Mouse (Mus musculus) neutrophil, adult 5-6 weeks (primary cell): ENCODE measurements around the gene Fam184b. TPM values are rescaled to one million over a fixed set of nuclear protein-coding genes. Genes with fewer than 3 reads are reported as not detected.

Experiments
- ATAC-seq: fragments of 151-379, 151-347 bp; 2 replicates; pipeline ENCODE4 v1.8.0; 2017; ENCODE audit warnings: mild to moderate bottlenecking, moderate TSS enrichment; ENCODE audit not compliant: insufficient number of reproducible peaks, poor library complexity, low FRiP score, severe bottlenecking; ENCODE audit errors: extremely low read depth
- total RNA-seq: library from RNA; stranded (forward); fragments of 200-1000 nt; gene quantifications from 2 replicates; pipeline ENCODE4 v1.2.3, GENCODE M21; 2017

Gene Fam184b
- total RNA-seq, 1 experiment from 2014 or later = not detected

- ATAC-seq = no peak
Measured at GRCm38 (mm10) chr5:45627771-45628170, 11.6 kb downstream of the Fam184b start.

DNA sequence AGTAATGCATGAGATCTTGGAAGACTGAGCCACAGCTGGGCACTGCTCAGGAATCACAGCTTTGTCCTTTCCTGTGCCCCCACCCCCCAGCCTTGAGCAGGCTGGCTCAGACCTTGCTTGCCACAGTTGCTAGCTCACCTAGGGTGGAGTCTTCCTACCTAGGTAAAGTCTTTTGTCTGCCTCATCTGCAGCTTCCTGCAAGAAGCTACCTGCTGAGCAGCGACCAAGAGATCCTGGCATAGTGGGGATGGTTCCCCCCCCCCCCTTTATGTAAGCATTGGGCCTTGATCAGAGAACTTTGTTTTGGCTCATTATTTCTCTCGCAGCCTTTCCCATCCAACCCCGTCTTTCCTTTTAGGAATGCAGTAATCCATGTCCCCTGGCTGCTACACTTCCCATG is 17.9 kb downstream of the Fam184b start:
- no peak for ATAC-seq

GRCm38 (mm10) chr5:45599056-45599455 is 40.4 kb downstream of the Fam184b start:
- no peak for ATAC-seq

GRCm38 (mm10) chr5:45595363-45596039 is 43.9 kb downstream of the Fam184b start:
- no peak for ATAC-seq

DNA sequence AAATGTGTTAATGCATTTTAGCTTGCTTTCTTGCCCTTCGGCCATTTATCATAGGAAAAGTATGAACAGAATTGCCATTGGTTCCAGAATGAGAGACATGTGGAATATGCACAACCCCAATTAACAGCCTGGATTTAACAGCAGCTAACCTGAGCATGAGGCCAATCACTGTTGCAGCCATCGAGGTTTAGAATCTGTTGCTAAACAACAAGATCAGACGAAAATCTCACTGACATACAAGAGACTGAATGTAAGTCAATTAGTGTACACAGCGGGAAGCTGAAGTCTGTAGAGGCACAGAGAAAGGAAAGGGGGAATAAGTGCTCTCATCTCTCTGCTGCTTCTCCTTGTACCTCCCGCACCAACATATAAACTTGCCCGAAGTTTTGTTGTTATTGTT is 46.1 kb downstream of the Fam184b start:
- no peak for ATAC-seq

DNA sequence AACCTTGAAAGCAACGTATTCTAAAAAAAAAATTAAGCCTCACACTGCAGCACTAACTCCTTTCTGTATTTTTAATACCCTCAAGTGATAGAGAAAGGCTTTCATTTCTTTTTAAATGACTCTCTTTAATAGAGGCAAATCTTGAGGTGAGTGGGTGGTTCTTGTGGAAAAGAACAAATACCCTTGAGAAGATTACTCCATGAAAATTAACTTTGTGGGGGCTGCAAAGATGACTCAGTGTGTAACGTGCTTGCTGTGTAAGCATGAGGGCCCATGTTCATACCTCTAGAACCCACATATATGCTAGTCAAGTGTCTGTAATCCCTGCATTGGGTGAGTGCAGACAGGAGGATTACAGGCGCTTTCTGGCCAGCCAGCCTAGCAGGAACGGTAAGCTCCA is 49.3 kb downstream of the Fam184b start:
- ATAC-seq = no peak

DNA sequence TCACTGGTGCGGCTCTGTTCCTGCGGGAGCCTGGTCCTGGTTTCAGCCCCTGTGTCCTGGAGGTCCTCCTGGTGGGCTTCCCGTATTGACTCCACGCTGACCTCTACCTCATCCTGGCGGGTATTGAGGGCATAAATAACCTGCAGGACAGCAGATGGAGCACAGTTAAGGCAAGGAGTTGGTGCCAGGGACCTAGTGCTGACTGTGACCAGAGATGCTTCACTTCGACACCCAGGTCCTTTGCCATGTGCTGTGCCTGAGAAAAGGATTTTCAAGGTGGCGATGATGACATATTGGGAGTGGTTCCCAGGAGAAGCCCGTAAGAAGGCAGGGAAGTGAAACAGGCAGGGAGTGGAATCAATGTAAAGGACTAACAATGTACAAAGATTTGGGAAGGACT is 54.8 kb downstream of the Fam184b start:
- ATAC-seq = no peak

DNA sequence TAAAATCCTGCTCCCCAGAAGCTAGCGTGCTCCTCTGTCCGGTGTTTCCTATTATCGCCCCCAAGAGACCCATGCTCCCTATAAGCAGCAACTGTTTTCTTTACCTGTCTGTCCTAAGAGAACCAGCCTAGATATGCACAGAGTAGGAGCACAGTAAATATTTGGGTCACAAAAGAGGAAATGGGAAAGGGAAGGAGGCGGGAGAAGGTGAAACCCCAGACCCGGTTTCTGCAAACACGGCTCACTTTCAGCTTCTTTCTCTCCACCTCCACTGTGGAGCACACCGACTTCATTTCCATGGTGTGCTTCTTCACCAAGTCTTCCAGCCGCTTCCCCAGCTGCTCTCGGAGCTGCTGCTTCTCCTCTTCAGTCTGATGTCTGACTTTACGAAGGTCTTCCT is 59.1 kb downstream of the Fam184b start:
- ATAC-seq = no peak

DNA sequence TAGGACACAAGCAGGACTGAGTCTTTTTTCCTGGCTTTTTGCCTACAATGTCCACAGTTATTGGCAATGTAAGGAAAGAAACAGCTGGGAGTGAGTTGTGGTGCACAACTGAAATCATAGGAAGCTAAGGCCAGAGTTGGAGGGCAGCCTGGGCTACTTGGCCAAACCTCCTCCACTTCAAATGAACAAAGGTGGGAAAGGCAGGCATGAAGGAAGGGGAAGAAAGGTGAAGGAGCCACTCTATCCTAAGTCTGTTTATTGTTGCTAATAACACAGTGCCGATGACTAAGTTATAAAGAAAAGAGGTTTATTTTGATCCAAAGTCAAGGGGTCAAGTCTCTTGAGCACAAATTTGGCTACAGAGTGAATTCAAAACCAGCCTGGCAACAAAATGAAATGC is 62.0 kb downstream of the Fam184b start:
- ATAC-seq = no peak

GRCm38 (mm10) chr5:45576716-45577115 is 62.7 kb downstream of the Fam184b start:
- ATAC-seq = no peak

GRCm38 (mm10) chr5:45572816-45573215 is 66.6 kb downstream of the Fam184b start:
- ATAC-seq = no peak

DNA sequence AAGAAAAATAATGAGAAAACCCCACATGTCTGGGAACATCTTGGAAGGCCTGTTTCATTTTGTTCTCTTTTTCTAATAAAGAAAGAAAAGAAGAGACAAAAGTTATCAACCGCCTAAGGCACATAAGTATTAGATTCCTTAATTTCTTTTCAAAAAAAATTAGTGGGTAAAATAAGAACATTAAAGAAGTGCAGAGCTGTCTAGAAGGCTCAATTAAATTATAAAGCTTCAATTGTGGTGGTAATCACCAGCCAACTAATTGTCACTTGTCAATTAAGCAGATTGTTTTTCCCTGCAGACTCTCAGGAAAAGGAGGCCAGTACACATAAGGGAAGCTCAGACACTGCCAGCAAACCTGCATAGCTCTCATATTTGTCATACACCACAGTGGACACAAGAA is 73.6 kb downstream of the Fam184b start:
- no peak for ATAC-seq

DNA sequence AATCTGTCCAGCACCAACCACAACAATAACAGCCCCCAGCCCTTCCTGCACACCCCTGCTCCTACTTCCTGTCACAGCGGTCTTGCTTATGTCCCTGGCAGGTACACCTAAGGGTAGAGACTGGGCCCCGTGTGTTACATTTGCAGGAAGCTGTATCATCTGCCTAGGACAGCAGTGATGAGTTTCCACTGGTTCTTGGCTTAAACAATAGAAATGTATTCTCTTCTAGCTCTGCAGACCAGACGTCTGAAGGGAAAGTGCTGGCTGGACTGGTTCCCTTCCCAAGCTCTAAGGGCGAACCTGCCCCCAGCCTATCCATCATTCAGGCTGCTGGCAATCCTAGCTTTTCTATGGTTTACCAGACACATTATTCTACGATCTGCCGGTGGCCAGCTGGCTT is 75.4 kb downstream of the Fam184b start:
- ATAC-seq = no peak

GRCm38 (mm10) chr5:45549586-45549985 is 89.8 kb downstream of the Fam184b start:
- ATAC-seq = no peak

DNA sequence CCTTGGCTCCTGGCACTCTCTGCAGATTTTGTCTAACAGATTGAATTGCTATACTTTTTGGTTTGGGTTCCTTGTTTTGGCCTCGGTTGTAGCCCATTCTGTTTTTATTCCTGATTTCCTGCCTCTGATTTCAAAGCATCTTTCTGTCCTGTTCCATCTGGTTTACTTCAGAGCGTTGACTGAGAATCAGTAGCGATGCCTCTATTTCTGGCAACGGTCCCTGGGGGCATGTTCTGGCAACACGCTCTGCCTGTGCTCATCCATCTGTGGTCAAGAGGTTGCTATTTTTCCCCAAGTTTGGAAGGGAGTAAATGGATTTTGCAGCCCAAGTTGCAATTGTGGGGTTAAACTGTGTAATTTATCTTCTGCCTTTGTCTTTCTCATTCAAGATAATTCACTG is 96.0 kb downstream of the Fam184b start:
- ATAC-seq = no peak

- no peak for ATAC-seq
Measured at GRCm38 (mm10) chr5:45539502-45539901, 99.9 kb downstream of the Fam184b start.

DNA sequence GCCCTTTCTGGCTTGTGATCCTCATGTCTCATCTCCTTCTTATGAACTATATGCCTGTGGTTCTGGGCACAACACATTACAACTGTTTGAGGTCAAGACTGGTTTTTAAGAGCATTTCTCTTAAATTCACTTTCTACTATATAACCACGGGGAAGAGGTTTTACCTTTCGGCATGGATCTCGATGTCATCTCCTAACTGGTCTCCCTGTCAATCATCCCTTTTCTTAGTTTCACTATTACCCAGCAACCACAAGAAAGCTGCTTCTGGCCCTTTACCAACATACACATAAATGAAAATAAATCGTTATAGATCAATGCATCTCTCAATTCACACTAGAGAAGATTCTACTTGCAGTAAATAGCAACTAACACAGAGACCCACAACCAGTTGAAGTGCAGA is 104.2 kb downstream of the Fam184b start:
- no peak for ATAC-seq

- ATAC-seq = peak; percentile 45; the same call in 1 of the 2 replicates
Measured at GRCm38 (mm10) chr5:45534319-45535098, 104.9 kb downstream of the Fam184b start.

DNA sequence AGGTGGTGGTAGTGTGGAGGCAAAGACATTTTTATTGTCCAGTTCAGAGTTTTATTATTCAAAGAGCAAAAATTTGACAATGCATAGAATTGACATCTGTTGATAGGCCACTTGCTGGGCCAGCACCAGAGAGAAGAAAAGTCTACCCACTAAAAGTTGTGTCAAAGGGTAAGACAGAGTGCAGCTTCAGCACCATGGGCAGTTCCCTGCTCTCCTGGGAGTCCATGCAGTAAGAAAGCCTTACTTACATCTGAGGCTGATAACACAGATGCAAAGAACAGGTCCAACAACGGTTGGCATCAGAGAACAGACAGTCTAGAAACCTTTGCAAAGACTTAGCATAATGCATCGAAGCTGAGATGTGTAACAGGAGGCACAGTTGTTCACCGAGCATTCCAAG is 109.7 kb downstream of the Fam184b start:
- no peak for ATAC-seq

DNA sequence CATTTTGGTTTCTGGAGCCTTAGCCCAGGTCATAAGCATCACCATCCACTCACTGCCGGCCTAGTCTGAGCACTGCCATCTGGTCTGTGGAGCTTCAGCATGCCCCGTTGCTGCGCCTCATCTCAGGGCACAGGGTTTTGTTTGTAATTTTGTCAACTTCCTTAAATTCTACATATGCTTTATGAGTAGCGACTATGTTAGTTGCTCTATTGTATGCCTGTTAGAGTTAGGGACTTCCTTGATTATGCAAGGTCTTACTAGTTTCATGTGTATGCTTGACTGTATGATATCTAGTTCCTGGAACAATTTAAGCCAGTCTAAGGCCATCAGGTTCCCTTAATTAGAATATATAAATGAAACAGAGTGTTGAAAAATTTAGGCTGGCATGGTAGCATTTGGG is 113.1 kb downstream of the Fam184b start:
- ATAC-seq = no peak

- no peak for ATAC-seq
Measured at GRCm38 (mm10) chr5:45525101-45525500, 114.3 kb downstream of the Fam184b start.
